Mouse (Mus musculus): Measurements from ENCODE around the gene Olfr1215. TPM values are rescaled to one million over a fixed set of nuclear protein-coding genes. Genes with fewer than 3 reads are reported as not detected.
"Not testable (repeated sequence)": the region's sequence is repeated elsewhere in the genome, so short reads cannot be mapped to it uniquely, and the experiment has no call there.

Gene Olfr1215
- total RNA-seq (2021): not detected
- long read RNA-seq, experiment 1: 0 reads
- long read RNA-seq, experiment 2: 0 reads

DNA sequence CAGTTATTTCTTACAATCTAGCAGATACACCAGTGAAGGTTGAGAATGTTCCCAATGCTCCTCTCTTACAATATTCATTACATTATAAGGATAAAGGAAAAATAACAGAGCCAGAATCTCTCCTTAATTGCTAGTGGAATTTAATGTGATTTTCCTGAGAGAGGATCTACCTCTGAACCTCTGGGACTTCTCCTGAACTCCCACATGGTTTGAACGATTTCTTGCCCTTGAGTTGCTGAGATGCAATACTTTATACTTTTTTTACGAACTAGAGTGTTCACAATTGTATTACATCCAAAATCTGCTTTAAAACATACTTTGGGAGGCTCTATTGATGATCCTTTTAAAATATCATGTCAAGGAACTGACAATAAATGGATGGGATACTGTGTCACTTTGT, at the start of gene Olfr1215:
Gene Olfr1215 (minus strand): TSS at position 101 of the 400 bp plus-strand sequence.
- DNase-seq (ENCODE audit: low spot score in 2 of 2): no peak

- no peak for DNase-seq (ENCODE audit: low spot score in 2 of 2)
Observed at GRCm38 (mm10) chr2:89031965-89032364, 25.2 kb upstream of the Olfr1215 start, which contains the start of gene Olfr1217. Gene Olfr1217 (minus strand): TSS chr2:89032065.

DNA sequence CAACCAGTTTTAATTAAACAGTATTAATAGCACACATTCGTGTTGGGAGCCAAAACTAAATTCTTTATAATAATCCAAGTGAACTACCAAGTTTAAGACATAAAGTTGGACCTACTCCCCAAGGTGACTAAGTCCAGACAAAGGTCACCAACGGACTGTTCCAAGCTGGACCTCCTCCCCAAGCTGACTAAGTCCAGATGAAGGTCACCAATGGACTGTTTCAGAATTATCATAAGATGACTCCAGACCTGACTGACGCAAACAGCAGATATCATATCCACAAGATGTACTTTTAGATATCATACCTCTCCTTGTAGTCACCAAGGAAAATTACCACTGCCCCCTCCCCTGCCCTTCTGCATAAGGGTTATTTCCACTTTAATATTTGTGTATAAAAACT, 14.7 kb upstream of the Olfr1215 start:
- DNase-seq (ENCODE audit: low spot score in 2 of 2): not testable (repeated sequence)

DNA sequence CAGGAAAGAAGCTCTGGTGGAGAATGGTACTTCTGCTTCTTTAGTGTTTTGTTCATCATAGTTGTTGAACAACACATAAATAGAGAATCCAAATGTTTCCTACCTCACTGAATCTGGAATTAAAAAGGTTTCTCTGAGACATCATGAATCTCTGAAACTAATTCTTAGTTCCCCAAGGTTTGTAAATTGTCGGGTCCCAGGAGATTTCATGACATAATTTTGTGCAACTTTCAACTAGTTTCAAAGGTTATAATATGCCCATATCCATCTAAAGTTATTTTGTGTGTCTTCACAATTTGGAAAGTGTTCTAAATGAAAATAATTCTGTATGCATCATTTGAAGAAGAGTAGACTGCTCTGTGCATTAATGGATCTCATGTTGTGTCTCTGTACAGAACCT, 11.5 kb upstream of the Olfr1215 start, which contains the start of gene Olfr1216:
Gene Olfr1216 (minus strand): TSS at position 101 of the 400 bp plus-strand sequence.
- no peak for DNase-seq (ENCODE audit: low spot score in 2 of 2)

DNA sequence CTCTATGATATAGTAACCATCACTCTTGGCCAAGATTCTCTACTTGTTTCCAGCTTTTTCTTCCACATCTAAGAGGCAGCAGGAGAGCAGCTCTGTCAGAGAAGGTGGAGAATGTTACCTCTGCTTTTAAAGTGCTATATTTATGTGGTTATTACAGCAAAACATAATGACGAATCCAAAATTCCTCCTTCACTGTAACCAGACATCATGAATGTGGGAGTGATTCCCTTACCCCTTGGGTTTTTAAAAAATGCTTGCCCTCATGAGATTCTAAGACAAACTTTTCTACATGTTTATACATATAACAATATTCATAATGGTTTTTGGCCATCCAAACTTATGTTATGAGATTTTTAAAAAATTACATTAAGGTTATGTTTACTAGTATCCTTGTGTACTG, 14.2 kb downstream of the Olfr1215 start, which contains the start of gene Olfr1214:
Gene Olfr1214 (minus strand): TSS at position 101 of the 400 bp plus-strand sequence.
- no peak for DNase-seq (ENCODE audit: low spot score in 2 of 2)

DNA sequence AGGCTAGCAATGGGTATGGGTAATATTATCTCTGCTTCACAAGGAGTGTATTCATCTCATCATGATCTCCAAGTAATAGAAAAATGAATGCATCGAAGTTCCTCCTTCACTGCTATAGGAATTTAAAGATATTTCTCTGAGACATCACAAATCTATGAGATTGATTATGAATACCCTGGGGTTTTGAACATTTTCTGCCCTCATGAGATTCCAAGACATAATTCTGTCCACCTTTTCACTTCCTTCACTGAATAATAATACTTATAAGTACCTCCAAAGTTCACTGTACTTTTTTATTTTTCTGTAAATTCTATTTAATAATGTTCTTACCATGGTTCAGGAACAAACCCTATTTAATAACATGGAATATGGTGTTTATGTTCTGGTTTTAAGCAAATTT, 26.6 kb downstream of the Olfr1215 start, which contains the start of gene Gm13762:
Gene Gm13762 (minus strand): TSS at position 101 of the 400 bp plus-strand sequence.
- DNase-seq (ENCODE audit: low spot score in 2 of 2): no peak

GRCm38 (mm10) chr2:88953669-88954068, 53.1 kb downstream of the Olfr1215 start, which contains the start of gene Olfr1212:
Gene Olfr1212 (plus strand): TSS chr2:88953969.
- DNase-seq (ENCODE audit: low spot score in 2 of 2): no peak

Other genes starting within 250 kb of the Olfr1215 start
- gene Olfr1199, start 246.5 kb downstream of the Olfr1215 start, total RNA-seq (2021): not detected
- not detected for gene Olfr1200, start 236.5 kb downstream of the Olfr1215 start, total RNA-seq (2021)
- gene Olfr1201, start 213.9 kb downstream of the Olfr1215 start, total RNA-seq (2021): not detected
- gene Olfr1202, start 192.5 kb downstream of the Olfr1215 start, total RNA-seq (2021): not detected
- not detected for gene Olfr1205, start 177.2 kb downstream of the Olfr1215 start, total RNA-seq (2021)
- not detected for gene Olfr1204, start 157.7 kb downstream of the Olfr1215 start, total RNA-seq (2021)
- gene Olfr1206, start 143.7 kb downstream of the Olfr1215 start, total RNA-seq (2021): not detected
- gene Olfr1208, start 104.7 kb downstream of the Olfr1215 start, total RNA-seq (2021): not detected
- not detected for gene Olfr1209, start 91.8 kb downstream of the Olfr1215 start, total RNA-seq (2021)
- not detected for gene Olfr1211, start 68.9 kb downstream of the Olfr1215 start, total RNA-seq (2021)
- not detected for gene Olfr1212, start 53.0 kb downstream of the Olfr1215 start, total RNA-seq (2021)
- gene Gm13762, start 26.7 kb downstream of the Olfr1215 start, total RNA-seq (2021): not detected
- gene Olfr1214, start 14.3 kb downstream of the Olfr1215 start, total RNA-seq (2021): not detected
- gene Olfr1216, start 11.4 kb upstream of the Olfr1215 start, total RNA-seq (2021): not detected
- not detected for gene Olfr1217, start 25.1 kb upstream of the Olfr1215 start, total RNA-seq (2021)
- gene Olfr1218, start 54.2 kb upstream of the Olfr1215 start, total RNA-seq (2021): not detected
- gene Olfr1219, start 76.5 kb upstream of the Olfr1215 start, total RNA-seq (2021): not detected
- gene Olfr1220, start 99.9 kb upstream of the Olfr1215 start, total RNA-seq (2021): not detected
- not detected for gene Olfr1221, start 110.3 kb upstream of the Olfr1215 start, total RNA-seq (2021)
- gene Olfr1222, start 126.1 kb upstream of the Olfr1215 start, total RNA-seq (2021): not detected
- not detected for gene Olfr1223, start 144.6 kb upstream of the Olfr1215 start, total RNA-seq (2021)
- not detected for gene Olfr1224-ps1, start 157.1 kb upstream of the Olfr1215 start, total RNA-seq (2021)
- gene Olfr1225, start 167.7 kb upstream of the Olfr1215 start, total RNA-seq (2021): not detected
- gene Olfr1226, start 193.1 kb upstream of the Olfr1215 start, total RNA-seq (2021): not detected
- not detected for gene Olfr1228, start 247.1 kb upstream of the Olfr1215 start, total RNA-seq (2021)